Mouse (Mus musculus) cerebellum, postnatal 14 days (tissue): ENCODE measurements around the gene Cd151.

Experiments
- DNase-seq, 2 experiments: peaks; one replicate each; pipeline ENCODE4 v3.0.0; 2021; ENCODE audit warnings: mixed read lengths in 2 of 2

Cd151 gene

GRCm38 (mm10) chr7:141497600-141497999 is 30.4 kb downstream of the Cd151 start:
- DNase-seq = peak in 1 of 2 experiments; percentile 43

- DNase-seq = peak; percentile 79 to 81
Observed at GRCm38 (mm10) chr7:141501820-141502555, 34.8 kb downstream of the Cd151 start.

GRCm38 (mm10) chr7:141502556-141502905 is 35.3 kb downstream of the Cd151 start:
- DNase-seq = peak; percentile 81 to 89

- DNase-seq = no peak
Observed at GRCm38 (mm10) chr7:141506278-141506677, 39.1 kb downstream of the Cd151 start.

DNA sequence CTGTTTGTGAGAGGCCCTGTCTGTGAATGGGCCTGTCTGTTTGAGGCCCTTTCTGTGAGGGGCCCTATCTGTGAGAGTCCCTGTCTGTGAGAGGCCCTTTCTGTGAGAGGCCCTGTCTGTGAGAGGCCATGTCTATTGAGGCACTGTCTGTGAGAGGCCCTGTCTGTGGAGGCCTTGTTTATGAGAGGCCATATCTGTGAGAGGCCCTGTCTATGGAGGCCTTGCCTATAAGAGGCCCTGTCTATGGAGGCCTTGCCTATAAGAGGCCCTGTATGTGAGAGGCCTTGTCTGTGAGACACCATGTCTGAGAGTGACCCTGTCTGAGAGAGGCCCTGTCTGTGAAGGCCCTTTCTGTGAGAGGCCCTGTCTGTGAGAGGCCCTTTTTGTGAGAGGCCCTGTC is 41.0 kb downstream of the Cd151 start:
- DNase-seq = no peak

- peak; percentile 36 to 71 for DNase-seq
Observed at GRCm38 (mm10) chr7:141510196-141510595, 43.0 kb downstream of the Cd151 start.

DNA sequence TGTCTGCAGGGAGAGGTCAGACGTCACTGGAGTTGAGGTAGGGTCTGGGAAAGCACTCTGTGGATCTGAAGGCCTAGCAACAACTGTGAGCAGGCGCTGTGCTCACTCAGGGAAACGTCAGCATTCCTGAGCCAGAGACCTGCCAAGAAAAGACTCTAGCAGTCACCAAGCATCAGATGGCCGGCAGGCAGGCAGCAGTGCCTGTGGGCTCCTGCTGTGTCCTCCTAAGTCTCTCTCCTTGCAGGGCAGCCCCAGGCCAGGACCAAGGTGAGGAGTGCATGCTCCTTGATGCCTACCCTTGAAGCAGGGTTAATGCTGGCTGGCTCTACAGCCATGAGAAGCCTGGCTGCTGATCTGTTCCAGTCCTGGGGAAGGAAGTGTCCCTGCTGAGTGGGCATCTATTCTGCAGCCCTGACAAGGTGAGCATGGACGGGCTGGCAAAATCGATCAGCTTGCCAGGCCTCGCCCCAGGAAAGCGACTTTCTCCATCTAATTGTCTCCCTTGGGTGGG is 43.5 kb downstream of the Cd151 start:
- peak; percentile 64 to 80 for DNase-seq

DNA sequence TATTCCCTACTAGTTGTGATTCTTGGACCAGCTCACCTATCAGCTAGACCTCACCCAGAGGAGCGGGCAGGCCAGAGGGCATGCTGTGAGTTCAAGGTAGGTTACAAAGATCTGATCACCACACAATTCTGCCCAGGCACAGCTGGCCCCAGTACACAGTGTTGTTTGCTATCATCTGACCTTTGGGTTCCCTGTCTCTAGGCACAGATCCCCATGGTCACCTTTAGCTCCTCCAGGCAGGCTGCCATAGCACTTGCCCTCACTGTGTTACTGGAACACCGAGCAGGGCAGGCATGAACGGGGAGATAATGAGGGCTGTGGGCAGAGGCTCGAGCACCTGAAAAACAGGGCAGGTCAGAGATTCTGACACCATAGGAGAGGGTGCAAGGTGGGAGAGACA is 50.4 kb downstream of the Cd151 start:
- peak in 1 of 2 experiments; percentile 10 for DNase-seq

DNA sequence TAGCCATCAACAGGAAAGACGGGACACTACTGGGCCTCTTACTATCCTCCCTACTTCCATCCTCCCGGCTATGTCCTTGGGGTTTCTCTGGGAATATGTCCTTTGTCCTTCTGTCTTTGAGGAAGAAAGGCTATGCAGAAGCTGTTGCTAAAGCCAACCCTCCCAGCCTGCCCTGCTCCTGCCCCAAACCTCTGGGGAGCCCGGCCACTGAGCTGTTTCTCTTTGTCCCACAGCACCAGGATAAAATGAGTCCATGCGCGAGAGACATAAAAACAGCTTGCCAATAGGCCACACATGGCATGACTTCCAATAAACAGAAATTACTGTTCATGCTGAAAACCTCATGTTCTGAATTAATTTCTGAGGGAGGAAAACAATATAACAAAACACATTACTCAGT is 51.1 kb downstream of the Cd151 start:
- peak in 1 of 2 experiments; percentile 15 for DNase-seq

- DNase-seq = no peak
Observed at GRCm38 (mm10) chr7:141518926-141519325, 51.7 kb downstream of the Cd151 start.

DNA sequence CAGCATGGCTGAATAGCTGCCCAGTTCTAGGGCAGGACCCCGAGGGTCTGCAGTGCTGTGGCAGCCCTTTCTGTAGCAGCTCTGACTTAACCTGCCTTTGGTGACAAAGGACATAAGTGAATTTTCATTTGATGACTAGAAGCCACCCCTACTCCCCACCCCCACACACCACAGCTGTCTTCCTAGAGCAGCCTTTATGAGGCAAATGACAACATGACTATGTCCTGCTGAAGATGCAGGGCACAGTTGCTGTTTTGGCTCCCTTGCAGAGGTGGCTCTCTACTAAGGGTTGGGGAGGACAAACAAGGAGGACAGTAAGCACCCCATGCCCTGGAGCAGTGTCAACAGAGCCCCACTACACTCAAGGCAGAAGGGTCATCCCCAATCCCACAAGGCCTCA is 52.6 kb downstream of the Cd151 start:
- peak in 1 of 2 experiments; percentile 8 for DNase-seq
